Mouse (Mus musculus) naive thymus-derived CD4-positive, alpha-beta T cell, adult 5 months (primary cell): ENCODE data around the gene Olfr843. TPM values are rescaled to one million over a fixed set of nuclear protein-coding genes. Genes with fewer than 3 reads are reported as not detected.

Experiments used
- polyA plus RNA-seq: library from polyadenylated mRNA; unstranded; fragments of 100-300 nt; shearing (Covaris generic); gene quantifications from one replicate; pipeline ENCODE4 v1.2.1, GENCODE M21; 2017

The Olfr843 gene
- not detected for polyA plus RNA-seq

GRCm38 (mm10) chr9:19251887-19252286, at the start of gene Olfr843:
Gene Olfr843 (minus strand): TSS chr9:19251987.

Other genes with a start within 250 kb of the Olfr843 start
- not detected for gene Olfr835, start 219.3 kb downstream of the Olfr843 start, polyA plus RNA-seq
- gene Olfr836, start 131.6 kb downstream of the Olfr843 start, polyA plus RNA-seq, result 0.14 TPM
- not detected for gene Olfr837, start 115.7 kb downstream of the Olfr843 start, polyA plus RNA-seq
- not detected for gene Olfr839-ps1, start 74.7 kb downstream of the Olfr843 start, polyA plus RNA-seq
- not detected for gene Olfr844, start 64.4 kb upstream of the Olfr843 start, polyA plus RNA-seq
- not detected for gene Olfr845, start 84.5 kb upstream of the Olfr843 start, polyA plus RNA-seq
- gene Olfr846, start 112.0 kb upstream of the Olfr843 start, polyA plus RNA-seq, result not detected
- gene Olfr847, start 126.7 kb upstream of the Olfr843 start, polyA plus RNA-seq, result not detected
- not detected for gene Olfr849, start 188.3 kb upstream of the Olfr843 start, polyA plus RNA-seq
- not detected for gene Olfr850, start 226.3 kb upstream of the Olfr843 start, polyA plus RNA-seq
- gene Olfr851, start 241.3 kb upstream of the Olfr843 start, polyA plus RNA-seq, result not detected